Mouse (Mus musculus): ENCODE measurements around the gene Aktip.

Aktip gene

GRCm38 (mm10) chr8:91194081-91194480 is 5.7 kb downstream of the Aktip start:
- intact Hi-C loops (cut with DNase I): loop anchor here (10.0 kb wide), 1 partner anchor 1191 kb away; no protein-coding TSS in a partner anchor

- intact Hi-C loops (cut with DNase I): loop anchor here (10.0 kb wide), 1 partner anchor 1192 kb away; no protein-coding TSS in a partner anchor
Measured at GRCm38 (mm10) chr8:91192941-91193340, 6.8 kb downstream of the Aktip start.

- intact Hi-C loops (cut with DNase I): loop anchor here (10.0 kb wide), 1 partner anchor 1194 kb away; no protein-coding TSS in a partner anchor
Measured at GRCm38 (mm10) chr8:91190816-91191340, 8.9 kb downstream of the Aktip start.

- intact Hi-C loops (cut with DNase I): no loop called here
Measured at GRCm38 (mm10) chr8:91188152-91188551, 11.6 kb downstream of the Aktip start.

GRCm38 (mm10) chr8:91186372-91186771 is 13.4 kb downstream of the Aktip start:
- intact Hi-C loops (cut with DNase I): no loop called here

GRCm38 (mm10) chr8:91177708-91178107 is 22.1 kb downstream of the Aktip start:
- intact Hi-C loops (cut with DNase I): no loop called here

- intact Hi-C loops (cut with DNase I): no loop called here
Measured at GRCm38 (mm10) chr8:91176176-91176575, 23.6 kb downstream of the Aktip start.

- intact Hi-C loops (cut with DNase I): no loop called here
Measured at GRCm38 (mm10) chr8:91171605-91172004, 28.2 kb downstream of the Aktip start.

- intact Hi-C loops (cut with DNase I): no loop called here
Measured at GRCm38 (mm10) chr8:91170914-91171313, 28.9 kb downstream of the Aktip start.

GRCm38 (mm10) chr8:91170152-91170551 is 29.6 kb downstream of the Aktip start:
- intact Hi-C loops (cut with DNase I): no loop called here

- intact Hi-C loops (cut with DNase I): no loop called here
Measured at GRCm38 (mm10) chr8:91159959-91160800, 39.6 kb downstream of the Aktip start.

- intact Hi-C loops (cut with DNase I): no loop called here
Measured at GRCm38 (mm10) chr8:91158617-91159016, 41.2 kb downstream of the Aktip start.

GRCm38 (mm10) chr8:91154564-91154963 is 45.2 kb downstream of the Aktip start:
- intact Hi-C loops (cut with DNase I): no loop called here

GRCm38 (mm10) chr8:91153831-91154230 is 45.9 kb downstream of the Aktip start:
- intact Hi-C loops (cut with DNase I): no loop called here

GRCm38 (mm10) chr8:91151531-91151930 is 48.2 kb downstream of the Aktip start:
- intact Hi-C loops (cut with DNase I): no loop called here

- intact Hi-C loops (cut with DNase I): no loop called here
Measured at GRCm38 (mm10) chr8:91149298-91149697, 50.5 kb downstream of the Aktip start.

- intact Hi-C loops (cut with DNase I): no loop called here
Measured at GRCm38 (mm10) chr8:91148643-91149178, 51.1 kb downstream of the Aktip start.

GRCm38 (mm10) chr8:91147715-91148114 is 52.1 kb downstream of the Aktip start:
- intact Hi-C loops (cut with DNase I): no loop called here

GRCm38 (mm10) chr8:91140828-91141227 is 58.9 kb downstream of the Aktip start:
- intact Hi-C loops (cut with DNase I): no loop called here

- intact Hi-C loops (cut with DNase I): no loop called here
Measured at GRCm38 (mm10) chr8:91135308-91136181, 64.2 kb downstream of the Aktip start.

- intact Hi-C loops (cut with DNase I): no loop called here
Measured at GRCm38 (mm10) chr8:91134659-91135058, 65.1 kb downstream of the Aktip start.

All from adrenal gland (tissue).